Mouse (Mus musculus): ENCODE measurements around the gene Spn. TPM values are rescaled to one million over a fixed set of nuclear protein-coding genes. Genes with fewer than 3 reads are reported as not detected.
A peak's percentile ranks its signal among the peaks of the same experiment; 100 is the strongest.

The Spn gene
- polyA plus RNA-seq, 1 experiment, result 54.6 TPM

DNA sequence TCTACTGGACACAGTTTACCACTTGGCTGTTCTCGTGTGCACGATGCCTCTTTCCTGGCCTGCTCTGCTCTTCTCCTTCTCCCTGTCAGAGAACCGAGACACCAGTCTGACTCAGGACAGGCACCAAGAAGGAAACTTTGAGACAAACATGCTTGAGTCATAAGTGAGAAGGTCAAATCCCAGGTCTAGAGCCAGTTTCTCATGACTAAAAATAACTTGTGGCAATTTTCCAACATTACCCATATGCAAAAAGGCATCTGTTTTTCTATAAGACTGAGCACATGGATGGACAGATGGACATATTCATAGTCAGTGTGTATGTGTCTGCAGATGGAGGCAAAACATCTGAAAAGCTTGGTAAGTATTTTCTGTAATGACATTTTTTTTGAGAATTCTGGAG lies 15.9 kb upstream of the Spn start:
- H3K27ac ChIP-seq (ENCODE audit: insufficient read depth, low read length), result no peak overlapping the region
- H3K4me1 ChIP-seq (ENCODE audit: control insufficient read depth, insufficient read depth, insufficient read length), result peaks cover 8% of the 10 kb centered on the region; the same call in 1 of the 2 replicates
- H3K36me3 ChIP-seq (ENCODE audit: control insufficient read depth, insufficient read depth, low read length), result no peaks in the 10 kb centered on the region
- H3K4me3 ChIP-seq (ENCODE audit: extremely low read depth, insufficient read depth, insufficient read length), result no peak overlapping the region
- H3K27me3 ChIP-seq (ENCODE audit: control insufficient read depth, insufficient read depth, low read length), result no peaks in the 10 kb centered on the region
- DNase-seq (ENCODE audit: low read depth in 1 of 2, low spot score in 2 of 2), result no peak
- 72% methylated on average over 3 of the region's 3 CpGs for WGBS
- TF ChIP-seq POLR2A (IDR thresholded peaks at IDR 0.05; ENCODE audit: low read depth, low read length) (no peak), CTCF (IDR thresholded peaks at IDR 0.05; ENCODE audit: extremely low read depth, insufficient read depth, insufficient read length, insufficient replicate concordance) (no peak)

DNA sequence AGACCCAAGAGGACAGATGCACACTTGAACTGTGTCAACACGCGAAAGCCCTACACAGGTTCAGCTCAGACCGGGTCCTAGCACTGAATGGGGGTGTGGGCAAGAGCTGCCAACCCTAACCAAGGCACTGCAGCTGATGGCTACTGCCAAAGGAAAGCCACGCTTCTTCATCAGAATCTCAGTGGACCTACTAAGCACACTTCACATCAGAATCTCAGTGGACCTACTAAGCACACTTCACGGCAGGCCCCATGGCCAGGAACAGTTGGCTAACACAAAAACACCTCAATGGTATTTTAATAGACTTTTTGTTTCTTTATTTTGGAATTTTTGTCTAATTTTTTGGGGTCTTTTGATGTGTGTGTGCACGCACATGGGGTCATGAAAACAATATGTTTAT lies 14.8 kb upstream of the Spn start:
- Histone ChIP-seq H3K36me3 (ENCODE audit: control insufficient read depth, insufficient read depth, low read length) (no peaks in the 10 kb centered on the region), H3K27me3 (ENCODE audit: control insufficient read depth, insufficient read depth, low read length) (no peaks in the 10 kb centered on the region), H3K4me1 (ENCODE audit: control insufficient read depth, insufficient read depth, insufficient read length) (peaks cover 8% of the 10 kb centered on the region; the same call in 1 of the 2 replicates), H3K4me3 (ENCODE audit: extremely low read depth, insufficient read depth, insufficient read length) (no peak overlapping the region), H3K27ac (ENCODE audit: insufficient read depth, low read length) (no peak overlapping the region)
- WGBS, result 96% methylated on average over 6 of the region's 6 CpGs
- no peak for TF ChIP-seq CTCF (IDR thresholded peaks at IDR 0.05; ENCODE audit: extremely low read depth, insufficient read depth, insufficient read length, insufficient replicate concordance)
- TF ChIP-seq POLR2A (IDR thresholded peaks at IDR 0.05; ENCODE audit: low read depth, low read length), result no peak
- DNase-seq (ENCODE audit: low read depth in 1 of 2, low spot score in 2 of 2), result no peak

DNA sequence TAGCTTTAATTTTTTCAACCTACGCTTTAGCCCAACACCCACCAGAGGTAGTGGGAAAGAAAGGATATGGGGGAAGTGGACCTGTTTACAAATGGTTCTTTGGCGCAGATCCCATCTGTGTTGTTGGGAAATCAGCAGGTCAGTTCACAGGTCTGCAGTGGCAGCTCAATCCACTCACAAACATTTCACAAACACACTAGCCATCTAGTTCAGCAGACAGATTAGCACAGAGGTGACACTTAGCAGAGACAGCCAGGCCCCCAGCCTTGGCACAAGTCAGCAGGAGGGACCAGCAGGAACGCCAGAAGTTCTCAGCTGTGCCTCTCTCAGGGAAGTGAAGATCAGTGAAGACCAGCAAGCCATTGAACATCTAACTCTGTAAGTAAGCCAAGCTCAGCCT lies 10.3 kb upstream of the Spn start:
- WGBS, result 85% methylated on average over 3 of the region's 3 CpGs
- no peaks in the 10 kb centered on the region for H3K27me3 ChIP-seq (ENCODE audit: control insufficient read depth, insufficient read depth, low read length)
- no peak overlapping the region for H3K27ac ChIP-seq (ENCODE audit: insufficient read depth, low read length)
- no peaks in the 10 kb centered on the region for H3K4me1 ChIP-seq (ENCODE audit: control insufficient read depth, insufficient read depth, insufficient read length)
- no peak overlapping the region for H3K4me3 ChIP-seq (ENCODE audit: extremely low read depth, insufficient read depth, insufficient read length)
- no peak for TF ChIP-seq CTCF (IDR thresholded peaks at IDR 0.05; ENCODE audit: extremely low read depth, insufficient read depth, insufficient read length, insufficient replicate concordance)
- TF ChIP-seq POLR2A (IDR thresholded peaks at IDR 0.05; ENCODE audit: low read depth, low read length), result no peak
- no peaks in the 10 kb centered on the region for H3K36me3 ChIP-seq (ENCODE audit: control insufficient read depth, insufficient read depth, low read length)
- no peak for DNase-seq (ENCODE audit: low read depth in 1 of 2, low spot score in 2 of 2)

DNA sequence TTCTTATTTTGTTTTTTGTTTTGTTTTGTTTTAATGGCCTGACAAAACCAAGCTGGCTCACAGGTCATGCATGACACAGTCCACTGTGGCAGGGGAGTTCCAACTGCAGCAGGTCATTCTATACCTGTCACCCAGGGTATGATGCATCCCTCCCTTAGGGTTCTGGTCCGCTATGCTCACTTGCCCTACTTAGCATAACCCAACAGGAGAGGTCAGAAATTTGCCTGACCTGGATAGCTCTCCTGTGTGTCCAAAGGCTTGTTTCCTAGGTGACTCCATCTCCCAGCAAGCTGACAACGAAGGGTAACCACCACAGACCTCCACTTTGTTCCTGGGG lies 8.6 kb upstream of the Spn start:
- no peaks in the 10 kb centered on the region for H3K36me3 ChIP-seq (ENCODE audit: control insufficient read depth, insufficient read depth, low read length)
- H3K4me3 ChIP-seq (ENCODE audit: extremely low read depth, insufficient read depth, insufficient read length), result no peak overlapping the region
- TF ChIP-seq POLR2A (IDR thresholded peaks at IDR 0.05; ENCODE audit: low read depth, low read length) (no peak), CTCF (IDR thresholded peaks at IDR 0.05; ENCODE audit: extremely low read depth, insufficient read depth, insufficient read length, insufficient replicate concordance) (no peak)
- no peaks in the 10 kb centered on the region for H3K27me3 ChIP-seq (ENCODE audit: control insufficient read depth, insufficient read depth, low read length)
- H3K27ac ChIP-seq (ENCODE audit: insufficient read depth, low read length), result no peak overlapping the region
- no peak for DNase-seq (ENCODE audit: low read depth in 1 of 2, low spot score in 2 of 2)
- H3K4me1 ChIP-seq (ENCODE audit: control insufficient read depth, insufficient read depth, insufficient read length), result no peaks in the 10 kb centered on the region
- WGBS, result 79% methylated on average over 2 of the region's 2 CpGs

DNA sequence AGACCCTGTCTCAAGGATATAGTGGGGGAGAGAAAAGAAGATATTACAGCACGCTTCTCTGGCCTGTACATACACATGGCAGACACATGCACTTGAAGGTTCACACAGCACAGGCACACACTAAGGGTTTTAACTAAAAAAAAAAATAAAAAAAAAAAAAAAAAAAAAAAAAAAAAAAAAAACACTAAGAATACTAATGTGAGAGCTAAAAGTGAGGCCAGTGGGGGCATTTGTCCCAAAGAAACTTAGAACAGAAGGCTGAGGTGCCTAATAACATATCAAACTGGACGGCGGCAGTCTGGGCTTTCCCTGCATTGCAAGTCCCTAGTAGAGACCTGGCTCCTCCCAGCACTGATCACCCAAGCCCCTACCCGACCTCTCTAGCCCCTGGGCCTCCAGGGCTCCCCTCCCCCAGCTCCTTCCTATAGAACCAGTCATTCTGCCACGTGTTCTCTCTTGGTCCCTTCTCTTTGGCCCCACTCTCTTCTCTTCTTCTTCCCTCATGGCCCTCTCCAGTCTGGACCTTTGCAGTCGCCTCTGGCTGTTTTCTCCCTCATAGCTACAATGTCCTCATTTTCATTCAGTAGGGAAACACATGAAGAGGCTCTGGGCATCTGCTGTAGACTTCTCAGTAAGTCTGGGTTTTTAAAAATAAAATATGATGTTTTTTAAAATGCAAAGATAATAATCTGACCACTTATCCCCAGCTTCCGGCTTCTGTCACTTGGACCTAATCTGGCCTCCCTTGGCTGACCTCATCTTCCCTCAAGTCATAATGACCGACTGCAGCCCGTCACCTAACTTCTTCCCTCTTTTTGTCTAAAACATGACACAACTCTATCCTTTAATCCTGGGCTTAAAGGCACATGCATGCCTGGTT lies 8.0 kb upstream of the Spn start:
- WGBS, result 74% methylated on average over 9 of the region's 9 CpGs
- DNase-seq (ENCODE audit: low read depth in 1 of 2, low spot score in 2 of 2), result no peak
- Histone ChIP-seq H3K4me1 (ENCODE audit: control insufficient read depth, insufficient read depth, insufficient read length) (peaks cover 3% of the 10 kb centered on the region; the same call in 1 of the 2 replicates), H3K4me3 (ENCODE audit: extremely low read depth, insufficient read depth, insufficient read length) (no peak overlapping the region), H3K27ac (ENCODE audit: insufficient read depth, low read length) (no peak overlapping the region), H3K36me3 (ENCODE audit: control insufficient read depth, insufficient read depth, low read length) (no peaks in the 10 kb centered on the region), H3K27me3 (ENCODE audit: control insufficient read depth, insufficient read depth, low read length) (no peaks in the 10 kb centered on the region)
- no peak for TF ChIP-seq CTCF (IDR thresholded peaks at IDR 0.05; ENCODE audit: extremely low read depth, insufficient read depth, insufficient read length, insufficient replicate concordance)
- no peak for TF ChIP-seq POLR2A (IDR thresholded peaks at IDR 0.05; ENCODE audit: low read depth, low read length)

GRCm38 (mm10) chr7:127144412-127144811 lies 6.8 kb upstream of the Spn start:
- TF ChIP-seq POLR2A (IDR thresholded peaks at IDR 0.05; ENCODE audit: low read depth, low read length) (no peak), CTCF (IDR thresholded peaks at IDR 0.05; ENCODE audit: extremely low read depth, insufficient read depth, insufficient read length, insufficient replicate concordance) (no peak)
- H3K27ac ChIP-seq (ENCODE audit: insufficient read depth, low read length), result peak overlapping the region; percentile 79
- peak overlapping the region; percentile 65 for H3K4me3 ChIP-seq (ENCODE audit: extremely low read depth, insufficient read depth, insufficient read length)
- H3K36me3 ChIP-seq (ENCODE audit: control insufficient read depth, insufficient read depth, low read length), result no peaks in the 10 kb centered on the region
- no peak for DNase-seq (ENCODE audit: low read depth in 1 of 2, low spot score in 2 of 2)
- peaks cover 3% of the 10 kb centered on the region; the same call in 1 of the 2 replicates for H3K4me1 ChIP-seq (ENCODE audit: control insufficient read depth, insufficient read depth, insufficient read length)
- no peaks in the 10 kb centered on the region for H3K27me3 ChIP-seq (ENCODE audit: control insufficient read depth, insufficient read depth, low read length)
- 42% methylated on average over 7 of the region's 7 CpGs for WGBS

DNA sequence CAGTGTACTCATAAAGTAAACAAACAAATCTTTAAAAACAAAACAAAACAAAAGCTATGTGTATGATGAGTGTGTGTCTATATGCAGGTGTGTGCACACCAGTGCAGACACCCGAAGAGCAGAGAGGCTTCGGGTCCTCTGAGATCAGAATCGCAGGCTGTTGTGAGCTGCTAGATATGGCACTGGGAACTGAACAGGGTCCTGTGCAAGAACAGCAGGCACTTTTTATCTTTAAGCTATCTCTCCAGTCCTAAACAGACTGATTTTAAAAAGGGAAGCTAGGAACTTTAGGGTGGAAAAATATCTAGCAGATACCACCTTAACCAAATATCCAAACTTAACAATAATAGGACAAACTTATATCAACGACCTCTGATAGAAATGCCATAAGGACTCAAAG lies 5.0 kb upstream of the Spn start:
- no peak overlapping the region; the same call in 1 of the 2 replicates for H3K27ac ChIP-seq (ENCODE audit: insufficient read depth, low read length)
- 70% methylated on average over 4 of the region's 4 CpGs for WGBS
- H3K4me1 ChIP-seq (ENCODE audit: control insufficient read depth, insufficient read depth, insufficient read length), result peaks cover 9% of the 10 kb centered on the region; the same call in 1 of the 2 replicates
- no peak for TF ChIP-seq POLR2A (IDR thresholded peaks at IDR 0.05; ENCODE audit: low read depth, low read length)
- no peak for TF ChIP-seq CTCF (IDR thresholded peaks at IDR 0.05; ENCODE audit: extremely low read depth, insufficient read depth, insufficient read length, insufficient replicate concordance)
- DNase-seq (ENCODE audit: low read depth in 1 of 2, low spot score in 2 of 2), result no peak
- H3K36me3 ChIP-seq (ENCODE audit: control insufficient read depth, insufficient read depth, low read length), result no peaks in the 10 kb centered on the region
- no peaks in the 10 kb centered on the region for H3K27me3 ChIP-seq (ENCODE audit: control insufficient read depth, insufficient read depth, low read length)
- H3K4me3 ChIP-seq (ENCODE audit: extremely low read depth, insufficient read depth, insufficient read length), result peak overlapping the region; percentile 22; the same call in 1 of the 2 replicates

All from spleen, adult 2 months (tissue).